Mouse (Mus musculus): Measurements from ENCODE around the gene Cyp26c1. TPM values are rescaled to one million over a fixed set of nuclear protein-coding genes. Genes with fewer than 3 reads are reported as not detected.

Gene Cyp26c1
- polyA plus RNA-seq, 1 experiment from 2014 or later: not detected

GRCm38 (mm10) chr19:37703902-37704509 lies 18.6 kb downstream of the Cyp26c1 start:
- ATAC-seq (ENCODE audit: low FRiP score, low read depth): peak; percentile 71; the same call in 1 of the 2 replicates
- Histone ChIP-seq H3K9me3 (no peaks in the 10 kb centered on the region), H3K9ac (no peak overlapping the region), H3K4me3 (no peak overlapping the region), H3K4me1 (peaks cover 2% of the 10 kb centered on the region), H3K4me2 (replicated peaks) (no peak overlapping the region), H3K27ac (no peak overlapping the region), H3K36me3 (no peaks in the 10 kb centered on the region), H3K27me3 (replicated peaks) (peaks cover 38% of the 10 kb centered on the region)
- WGBS: 9% methylated on average over 3 of the region's 3 CpGs

GRCm38 (mm10) chr19:37705722-37706121 lies 20.3 kb downstream of the Cyp26c1 start:
- Histone ChIP-seq H3K4me2 (replicated peaks) (no peak overlapping the region), H3K4me1 (no peaks in the 10 kb centered on the region), H3K27me3 (replicated peaks) (peaks cover 21% of the 10 kb centered on the region), H3K27ac (no peak overlapping the region), H3K9me3 (peaks cover 5% of the 10 kb centered on the region; the same call in 1 of the 2 replicates), H3K4me3 (no peak overlapping the region), H3K9ac (no peak overlapping the region), H3K36me3 (no peaks in the 10 kb centered on the region)
- 90% methylated on average over 5 of the region's 5 CpGs for WGBS
- no peak for ATAC-seq (ENCODE audit: low FRiP score, low read depth)

DNA sequence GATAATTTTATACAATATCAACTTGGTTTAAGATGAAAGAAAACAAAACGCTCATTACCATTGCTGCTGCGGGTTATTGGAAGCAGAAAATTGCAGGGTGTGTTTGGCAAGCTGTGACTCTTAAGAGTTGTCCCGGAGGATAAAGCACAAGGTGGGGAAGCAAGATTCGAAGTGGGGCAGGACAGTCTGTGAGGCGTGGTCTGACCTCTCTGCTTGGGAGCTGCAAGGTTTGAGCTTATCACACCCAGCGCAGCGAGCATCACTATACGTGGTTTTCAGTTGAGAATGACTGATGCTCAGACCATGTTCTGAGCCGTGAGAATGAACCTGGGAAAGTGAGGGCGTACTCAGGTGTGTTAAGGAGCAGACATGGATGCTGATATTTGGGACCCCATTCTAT lies 29.3 kb downstream of the Cyp26c1 start:
- Histone ChIP-seq H3K9ac (no peak overlapping the region), H3K9me3 (peaks cover 4% of the 10 kb centered on the region; the same call in 1 of the 2 replicates), H3K27me3 (replicated peaks) (no peaks in the 10 kb centered on the region), H3K4me2 (replicated peaks) (no peak overlapping the region), H3K36me3 (no peaks in the 10 kb centered on the region), H3K4me1 (no peaks in the 10 kb centered on the region), H3K27ac (no peak overlapping the region), H3K4me3 (no peak overlapping the region)
- no peak for ATAC-seq (ENCODE audit: low FRiP score, low read depth)
- WGBS: 81% methylated on average over 10 of the region's 10 CpGs

DNA sequence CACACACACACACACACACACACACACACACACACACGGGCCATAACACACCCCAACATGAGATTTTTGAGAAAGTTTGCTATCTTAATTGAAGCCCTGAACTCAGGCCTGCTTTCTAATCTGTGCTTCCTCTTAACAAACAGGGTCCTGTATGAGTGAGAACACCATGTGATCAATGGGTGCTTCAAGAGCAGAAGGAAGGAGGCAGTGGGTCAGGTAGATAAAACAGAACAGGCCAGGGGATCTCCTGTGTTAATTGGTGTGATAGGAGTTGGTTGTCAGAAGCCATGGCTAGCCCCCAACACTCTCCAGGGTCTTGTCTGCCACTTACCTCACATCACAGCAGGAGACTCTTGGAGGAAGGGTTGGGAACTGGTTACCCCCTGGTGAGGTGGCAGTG lies 30.6 kb downstream of the Cyp26c1 start:
- H3K27me3 ChIP-seq (replicated peaks): no peaks in the 10 kb centered on the region
- no peak overlapping the region for H3K4me2 ChIP-seq (replicated peaks)
- H3K27ac ChIP-seq: no peak overlapping the region
- 82% methylated on average over 1 of the region's 1 CpGs for whole genome bisulfite sequencing
- no peaks in the 10 kb centered on the region for H3K9me3 ChIP-seq
- no peaks in the 10 kb centered on the region for H3K4me1 ChIP-seq
- no peaks in the 10 kb centered on the region for H3K36me3 ChIP-seq
- H3K4me3 ChIP-seq: no peak overlapping the region
- no peak overlapping the region for H3K9ac ChIP-seq
- no peak for ATAC-seq (ENCODE audit: low FRiP score, low read depth)

DNA sequence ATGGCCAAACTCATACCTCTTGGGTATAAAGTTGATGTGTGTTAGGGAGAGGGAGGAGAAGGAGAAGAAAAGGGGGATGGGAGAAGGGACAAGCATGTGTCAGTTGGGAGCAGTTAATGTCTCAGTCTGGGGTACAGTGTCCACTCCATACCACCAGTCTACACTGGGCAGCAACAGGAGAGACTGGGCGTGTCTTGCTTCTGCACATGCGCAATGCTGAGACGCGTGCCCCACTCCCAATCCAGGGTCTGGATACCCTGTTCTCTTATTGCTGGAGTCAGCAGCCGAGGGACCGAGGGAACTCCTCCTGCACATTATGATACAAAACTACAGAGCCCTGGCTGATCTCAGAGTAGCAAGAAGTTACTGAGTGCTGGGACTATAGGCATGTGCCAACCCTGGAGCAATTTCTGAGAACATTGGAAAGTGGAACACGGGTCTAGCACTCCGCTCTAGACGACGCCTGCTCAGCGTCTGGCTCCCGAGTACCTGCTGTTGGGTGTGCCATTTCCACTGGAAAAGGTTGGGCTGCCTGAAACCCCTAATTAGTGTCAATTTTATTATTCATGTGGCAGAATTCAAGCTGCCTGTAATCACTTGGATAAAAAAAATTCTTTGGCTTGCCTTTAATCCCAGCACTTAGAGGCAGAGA lies 31.3 kb downstream of the Cyp26c1 start:
- H3K9ac ChIP-seq: no peak overlapping the region
- H3K27ac ChIP-seq: no peak overlapping the region
- H3K36me3 ChIP-seq: no peaks in the 10 kb centered on the region
- WGBS: 90% methylated on average over 12 of the region's 12 CpGs
- no peak overlapping the region for H3K4me2 ChIP-seq (replicated peaks)
- ATAC-seq (ENCODE audit: low FRiP score, low read depth): no peak
- H3K27me3 ChIP-seq (replicated peaks): no peaks in the 10 kb centered on the region
- H3K4me3 ChIP-seq: no peak overlapping the region
- H3K4me1 ChIP-seq: no peaks in the 10 kb centered on the region
- H3K9me3 ChIP-seq: no peaks in the 10 kb centered on the region

DNA sequence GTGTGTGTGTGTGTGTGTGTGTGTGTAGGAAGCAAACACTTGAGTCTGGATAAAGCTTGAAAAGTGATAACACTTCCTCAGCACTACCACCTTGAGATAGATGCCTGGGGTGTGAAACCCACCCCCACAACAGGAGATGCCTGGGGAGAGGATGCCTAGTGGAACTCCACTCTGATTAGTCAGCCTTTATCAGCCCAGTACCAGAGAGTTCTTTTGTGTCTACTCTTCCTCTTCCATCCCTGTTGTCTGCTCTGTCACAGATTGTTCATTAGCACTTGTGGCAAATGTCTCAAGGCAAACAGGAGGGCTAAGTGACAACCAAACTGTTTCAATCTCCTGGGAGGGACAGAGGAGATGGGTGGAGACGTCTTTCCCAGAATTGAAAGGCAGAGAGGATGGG lies 33.8 kb downstream of the Cyp26c1 start:
- WGBS: 47% methylated on average over 1 of the region's 1 CpGs
- no peak overlapping the region for H3K4me2 ChIP-seq (replicated peaks)
- no peak overlapping the region for H3K27ac ChIP-seq
- no peaks in the 10 kb centered on the region for H3K9me3 ChIP-seq
- H3K36me3 ChIP-seq: no peaks in the 10 kb centered on the region
- H3K9ac ChIP-seq: no peak overlapping the region
- H3K4me3 ChIP-seq: no peak overlapping the region
- no peak for ATAC-seq (ENCODE audit: low FRiP score, low read depth)
- H3K4me1 ChIP-seq: no peaks in the 10 kb centered on the region
- no peaks in the 10 kb centered on the region for H3K27me3 ChIP-seq (replicated peaks)

DNA sequence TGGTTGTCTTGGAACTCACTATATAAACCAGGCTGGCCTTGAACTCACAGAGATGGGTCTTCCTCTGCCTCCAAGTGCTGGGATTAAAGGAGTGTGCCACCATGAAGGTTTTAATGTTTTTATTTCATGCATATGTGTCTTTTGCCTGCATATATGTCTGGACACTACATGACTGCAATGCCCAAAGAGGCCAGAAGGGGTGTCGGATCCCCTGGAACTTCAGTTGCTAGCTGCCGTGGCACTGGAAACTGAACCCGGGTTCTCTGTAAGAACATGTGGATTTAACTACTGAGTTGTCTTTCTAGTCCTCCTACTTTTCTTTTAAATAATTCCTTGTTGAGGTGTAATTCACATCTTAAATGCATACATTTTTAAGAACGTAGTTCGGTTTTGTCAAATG lies 39.2 kb downstream of the Cyp26c1 start:
- 97% methylated on average over 5 of the region's 5 CpGs for WGBS
- Histone ChIP-seq H3K4me1 (no peaks in the 10 kb centered on the region), H3K9me3 (no peaks in the 10 kb centered on the region), H3K36me3 (no peaks in the 10 kb centered on the region), H3K27me3 (replicated peaks) (no peaks in the 10 kb centered on the region), H3K9ac (no peak overlapping the region), H3K4me3 (no peak overlapping the region), H3K4me2 (replicated peaks) (no peak overlapping the region), H3K27ac (no peak overlapping the region)
- ATAC-seq (ENCODE audit: low FRiP score, low read depth): no peak

GRCm38 (mm10) chr19:37726585-37726984 lies 41.2 kb downstream of the Cyp26c1 start:
- Histone ChIP-seq H3K27me3 (replicated peaks) (no peaks in the 10 kb centered on the region), H3K4me3 (no peak overlapping the region), H3K36me3 (no peaks in the 10 kb centered on the region), H3K9me3 (no peaks in the 10 kb centered on the region), H3K9ac (no peak overlapping the region), H3K4me2 (replicated peaks) (no peak overlapping the region), H3K4me1 (no peaks in the 10 kb centered on the region), H3K27ac (no peak overlapping the region)
- ATAC-seq (ENCODE audit: low FRiP score, low read depth): no peak
- 92% methylated on average over 7 of the region's 7 CpGs for WGBS

DNA sequence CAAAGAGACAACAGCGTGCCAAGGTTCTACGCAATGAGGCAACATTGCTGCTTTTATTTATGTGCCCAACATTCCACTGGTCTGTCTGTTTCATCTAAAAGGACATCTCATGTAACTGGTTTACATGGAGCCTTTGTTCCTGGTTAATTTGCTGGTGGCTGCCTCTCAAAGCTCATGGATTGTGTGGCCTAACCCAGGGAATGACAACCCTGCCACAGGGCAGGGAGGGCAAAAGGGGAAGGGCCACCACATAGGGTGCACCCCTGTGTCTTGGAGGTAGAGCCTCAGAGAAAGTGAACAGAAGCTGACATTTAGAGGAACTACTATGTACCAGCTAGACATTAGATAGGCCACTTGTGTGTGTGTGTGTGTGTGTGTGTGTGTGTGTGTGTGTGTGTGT lies 42.0 kb downstream of the Cyp26c1 start:
- ATAC-seq (ENCODE audit: low FRiP score, low read depth): no peak
- 95% methylated on average over 2 of the region's 2 CpGs for WGBS
- Histone ChIP-seq H3K9ac (no peak overlapping the region), H3K9me3 (no peaks in the 10 kb centered on the region), H3K36me3 (no peaks in the 10 kb centered on the region), H3K4me2 (replicated peaks) (no peak overlapping the region), H3K27ac (no peak overlapping the region), H3K4me1 (no peaks in the 10 kb centered on the region), H3K4me3 (no peak overlapping the region), H3K27me3 (replicated peaks) (no peaks in the 10 kb centered on the region)

DNA sequence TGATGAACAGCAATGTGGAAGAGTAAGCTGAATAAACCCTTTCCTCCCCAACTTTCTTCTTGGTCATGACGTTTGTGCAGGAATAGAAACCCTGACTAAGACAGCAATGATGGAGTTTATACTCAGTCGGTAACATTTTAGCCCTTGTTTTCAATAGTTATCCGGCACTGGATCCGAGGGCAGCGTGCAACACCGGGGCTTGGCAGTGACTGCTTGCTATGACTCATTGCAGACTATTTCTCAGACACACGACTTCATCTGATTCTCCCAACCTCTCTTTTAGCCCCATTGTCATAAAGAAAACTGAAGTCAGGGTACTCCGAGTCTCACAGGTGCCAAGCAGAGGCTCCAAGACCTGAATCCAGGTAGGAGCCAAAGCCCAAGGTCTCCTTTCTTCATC lies 50.0 kb downstream of the Cyp26c1 start:
- WGBS: 94% methylated on average over 8 of the region's 8 CpGs
- H3K27me3 ChIP-seq (replicated peaks): no peaks in the 10 kb centered on the region
- no peaks in the 10 kb centered on the region for H3K4me1 ChIP-seq
- no peak for ATAC-seq (ENCODE audit: low FRiP score, low read depth)
- no peak overlapping the region for H3K9ac ChIP-seq
- no peak overlapping the region for H3K4me3 ChIP-seq
- H3K36me3 ChIP-seq: no peaks in the 10 kb centered on the region
- H3K27ac ChIP-seq: no peak overlapping the region
- no peaks in the 10 kb centered on the region for H3K9me3 ChIP-seq
- no peak overlapping the region for H3K4me2 ChIP-seq (replicated peaks)

- H3K4me1 ChIP-seq: no peaks in the 10 kb centered on the region
- H3K4me2 ChIP-seq (replicated peaks): no peak overlapping the region
- no peaks in the 10 kb centered on the region for H3K27me3 ChIP-seq (replicated peaks)
- no peak for ATAC-seq (ENCODE audit: low FRiP score, low read depth)
- H3K9me3 ChIP-seq: no peaks in the 10 kb centered on the region
- H3K36me3 ChIP-seq: no peaks in the 10 kb centered on the region
- no peak overlapping the region for H3K27ac ChIP-seq
- 90% methylated on average over 3 of the region's 3 CpGs for WGBS
- no peak overlapping the region for H3K9ac ChIP-seq
- H3K4me3 ChIP-seq: no peak overlapping the region
These were observed 53.2 kb downstream of the Cyp26c1 start for GRCm38 (mm10) chr19:37738575-37738974.

DNA sequence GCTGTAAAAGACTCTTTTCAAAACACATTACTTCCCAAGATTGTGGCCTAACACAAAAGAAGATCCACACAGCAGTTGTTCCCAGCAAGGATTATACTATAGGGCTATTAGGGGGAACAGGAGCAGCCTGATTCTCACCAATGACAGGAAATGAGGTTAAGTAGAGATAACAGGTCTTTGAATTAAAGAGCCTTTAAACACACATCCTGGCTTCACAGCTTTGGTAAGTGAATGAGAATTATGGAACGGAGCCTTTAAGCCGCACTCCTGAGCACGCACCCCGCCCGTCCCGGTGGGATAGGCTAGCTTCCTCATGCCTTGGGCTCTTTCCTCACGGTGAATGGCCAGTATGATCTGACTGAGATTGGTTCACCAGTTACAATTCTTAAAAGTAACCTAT lies 54.7 kb downstream of the Cyp26c1 start:
- H3K4me1 ChIP-seq: no peaks in the 10 kb centered on the region
- no peak overlapping the region for H3K27ac ChIP-seq
- 16% methylated on average over 7 of the region's 7 CpGs for WGBS
- H3K4me2 ChIP-seq (replicated peaks): no peak overlapping the region
- no peak for ATAC-seq (ENCODE audit: low FRiP score, low read depth)
- H3K9ac ChIP-seq: no peak overlapping the region
- no peaks in the 10 kb centered on the region for H3K36me3 ChIP-seq
- no peak overlapping the region for H3K4me3 ChIP-seq
- no peaks in the 10 kb centered on the region for H3K9me3 ChIP-seq
- no peaks in the 10 kb centered on the region for H3K27me3 ChIP-seq (replicated peaks)
